Mouse (Mus musculus) ES-Bruce4 (cell line): ENCODE measurements around the gene Pbld1.

Experiments
- CTCF ChIP-seq: IDR thresholded peaks from one replicate; pipeline ENCODE4 v1.8.1; 2011; ENCODE audit warnings: low read depth, low read length
- EP300 ChIP-seq: IDR thresholded peaks from 2 replicates; pipeline ENCODE4 v1.6.1; 2011; ENCODE audit warnings: low read depth, low read length; ENCODE audit not compliant: insufficient read depth
- POLR2A ChIP-seq: IDR thresholded peaks from one replicate; pipeline ENCODE4 v1.8.1; 2011; ENCODE audit warnings: low read length; ENCODE audit not compliant: insufficient read depth

DNA sequence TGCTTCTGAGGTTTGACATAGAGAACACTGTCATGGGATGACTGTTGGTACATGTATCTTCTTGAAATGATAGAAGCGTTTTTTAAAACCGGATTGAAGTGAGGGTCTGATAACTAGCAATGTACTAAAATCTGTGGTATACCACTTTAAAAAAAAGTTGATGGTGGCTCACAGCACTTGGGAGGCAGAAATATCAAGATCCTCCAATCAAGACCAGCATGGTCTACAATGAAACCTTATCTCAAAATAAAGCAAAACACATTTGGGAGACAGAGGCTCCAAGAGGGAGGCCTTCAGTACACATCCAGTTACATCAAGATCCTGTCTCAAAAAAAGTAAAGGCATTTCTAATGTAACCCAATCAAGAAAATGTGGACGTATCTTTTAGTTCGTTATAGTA, 38.3 kb upstream of the Pbld1 start:
- TF ChIP-seq CTCF (no peak), POLR2A (no peak), EP300 (no peak)
